Mouse (Mus musculus) forebrain, postnatal 0 days (tissue): ENCODE data around the gene Lypla2. TPM values are rescaled to one million over a fixed set of nuclear protein-coding genes. Genes with fewer than 3 reads are reported as not detected.

Experiments
- ATAC-seq: fragments of 200-750 bp; cut with Nextera tagmentation; 2 replicates; pipeline ENCODE4 v1.8.0; 2017; ENCODE audit warnings: mild to moderate bottlenecking, moderate library complexity
- DNase-seq: peaks from one replicate; pipeline ENCODE4 v3.0.0-alpha.2; 2015
- H3K27ac ChIP-seq: fragments of 300-500 bp; sonication (generic); 2 replicates; pipeline ENCODE4 v1.5.1; 2014; ENCODE audit warnings: low read depth, mild to moderate bottlenecking, antibody characterized with exemption, low read length, moderate library complexity, mixed read lengths
- H3K27me3 ChIP-seq: fragments of 300-500 bp; sonication (generic); 2 replicates; pipeline ENCODE4 v1.6.1; 2014; ENCODE audit warnings: mild to moderate bottlenecking, low read length, mixed read lengths; ENCODE audit not compliant: insufficient read depth
- H3K36me3 ChIP-seq: fragments of 300-500 bp; sonication (generic); 2 replicates; pipeline ENCODE4 v1.6.1; 2014; ENCODE audit warnings: mild to moderate bottlenecking, moderate library complexity; ENCODE audit not compliant: insufficient read depth
- H3K4me1 ChIP-seq: fragments of 300-500 bp; sonication (generic); 2 replicates; pipeline ENCODE4 v1.6.1; 2014; ENCODE audit warnings: antibody characterized with exemption; ENCODE audit not compliant: insufficient read depth
- H3K4me2 ChIP-seq: fragments of 300-500 bp; sonication (generic); 2 replicates; pipeline ENCODE4 v1.6.1; 2014; ENCODE audit warnings: low read depth, mild to moderate bottlenecking, moderate library complexity
- H3K4me3 ChIP-seq: fragments of 300-500 bp; sonication (generic); 2 replicates; pipeline ENCODE4 v1.5.1; 2014; ENCODE audit warnings: low read depth, low read length, mixed read lengths
- H3K9ac ChIP-seq: fragments of 300-500 bp; sonication (generic); 2 replicates; pipeline ENCODE4 v1.6.1; 2014; ENCODE audit warnings: mild to moderate bottlenecking
- H3K9me3 ChIP-seq: fragments of 300-500 bp; sonication (generic); 2 replicates; pipeline ENCODE4 v1.6.1; 2016; ENCODE audit warnings: low read length
- CTCF ChIP-seq: sonication (generic); IDR thresholded peaks from 2 replicates; pipeline ENCODE4 v1.5.1; 2016; ENCODE audit warnings: antibody characterized with exemption, control low read depth, low read depth
- WGBS: fragments of 180-500 bp; shearing (Covaris S2); extraction: QIAGEN DNeasy Blood & Tissue Kit; methylation state at CpG from one replicate; pipeline ENCODE4 v1.1.7; 2014; 5-methylcytosine and 5-hydroxymethylcytosine counted together
- polyA plus RNA-seq: library from polyadenylated mRNA; unstranded; fragments of >200 nt; fragmentation: Nextera tagmentation; extraction: Ambion mirVana; gene quantifications from 2 replicates; pipeline ENCODE4 v1.2.1, GENCODE M21; 2015
- total RNA-seq: library from RNA; depleted of rRNA; stranded (reverse); fragments of >200 nt; gene quantifications from 2 replicates; pipeline ENCODE4 v1.2.3, GENCODE M21; 2014; rRNA removed

The Lypla2 gene
- total RNA-seq: 136 and 138 TPM in 2 replicates
- 201 and 206 TPM in 2 replicates for polyA plus RNA-seq

- H3K36me3 ChIP-seq: peaks cover 56% of the 10 kb centered on the region
- H3K4me1 ChIP-seq: peaks cover 9% of the 10 kb centered on the region; the same call in 1 of the 2 replicates
- peak; percentile 91 for DNase-seq
- ATAC-seq: peak; percentile 92
- WGBS: under 1% methylated on average over 19 of the region's 19 CpGs
- peak within 1 kb of the TSS; percentile 88 for H3K4me3 ChIP-seq
- H3K9ac ChIP-seq: peak within 1 kb of the TSS; percentile 94
- H3K4me2 ChIP-seq: peak within 1 kb of the TSS; percentile 90
- peak within 1 kb of the TSS; percentile 74 for H3K27ac ChIP-seq
- peak; percentile 18; the same call in 1 of the 2 replicates for TF ChIP-seq CTCF
- H3K27me3 ChIP-seq: no peaks in the 10 kb centered on the region
- H3K9me3 ChIP-seq: no peaks in the 10 kb centered on the region
Observed at GRCm38 (mm10) chr4:135972556-135972906, at the start of gene Lypla2. Gene Lypla2, minus strand, starts transcription at chr4:135972626.

GRCm38 (mm10) chr4:136021549-136022047 lies 49.2 kb upstream of the Lypla2 start, which contains the start of gene Eloa:
Gene Eloa, minus strand, starts transcription at chr4:136021763.
- no peak for TF ChIP-seq CTCF
- Histone ChIP-seq H3K4me3 (peak within 1 kb of the TSS; percentile 92), H3K9me3 (no peaks in the 10 kb centered on the region), H3K36me3 (no peaks in the 10 kb centered on the region), H3K9ac (peak within 1 kb of the TSS; percentile 85), H3K27ac (peak within 1 kb of the TSS; percentile 87), H3K4me1 (peaks cover 6% of the 10 kb centered on the region), H3K4me2 (peak within 1 kb of the TSS; percentile 96), H3K27me3 (no peaks in the 10 kb centered on the region)
- DNase-seq: peak; percentile 95
- under 1% methylated on average over 48 of the region's 48 CpGs for WGBS
- peak; percentile 99 for ATAC-seq

GRCm38 (mm10) chr4:136020743-136021548 lies 48.5 kb upstream of the Lypla2 start:
- ATAC-seq: peak; percentile 52
- H3K4me2 ChIP-seq: peak overlapping the region; percentile 96
- peak overlapping the region; percentile 85 for H3K9ac ChIP-seq
- H3K4me1 ChIP-seq: peaks cover 6% of the 10 kb centered on the region
- no peaks in the 10 kb centered on the region for H3K36me3 ChIP-seq
- DNase-seq: peak; percentile 11
- H3K9me3 ChIP-seq: no peaks in the 10 kb centered on the region
- H3K27ac ChIP-seq: peak overlapping the region; percentile 87
- WGBS: 1% methylated on average over 42 of the region's 62 CpGs
- H3K27me3 ChIP-seq: no peaks in the 10 kb centered on the region
- TF ChIP-seq CTCF: no peak
- peak overlapping the region; percentile 92 for H3K4me3 ChIP-seq

- Histone ChIP-seq H3K9me3 (no peaks in the 10 kb centered on the region), H3K36me3 (peaks cover 19% of the 10 kb centered on the region), H3K4me1 (peaks cover 6% of the 10 kb centered on the region), H3K27ac (no peak overlapping the region), H3K27me3 (no peaks in the 10 kb centered on the region), H3K4me3 (no peak overlapping the region), H3K9ac (no peak overlapping the region), H3K4me2 (no peak overlapping the region)
- ATAC-seq (no peak), DNase-seq (no peak)
- no peak for TF ChIP-seq CTCF
- 90% methylated on average over 3 of the region's 3 CpGs for WGBS
Observed at GRCm38 (mm10) chr4:136016059-136016602, 43.7 kb upstream of the Lypla2 start.

GRCm38 (mm10) chr4:136010586-136010985 lies 38.2 kb upstream of the Lypla2 start:
- 89% methylated on average over 4 of the region's 4 CpGs for WGBS
- Histone ChIP-seq H3K9ac (no peak overlapping the region), H3K4me3 (no peak overlapping the region), H3K4me1 (no peaks in the 10 kb centered on the region), H3K27ac (no peak overlapping the region), H3K27me3 (no peaks in the 10 kb centered on the region), H3K4me2 (no peak overlapping the region), H3K9me3 (no peaks in the 10 kb centered on the region), H3K36me3 (peaks cover 68% of the 10 kb centered on the region)
- TF ChIP-seq CTCF: no peak
- DNase-seq (no peak), ATAC-seq (no peak)

GRCm38 (mm10) chr4:136008782-136009447 lies 36.5 kb upstream of the Lypla2 start:
- H3K27me3 ChIP-seq: no peaks in the 10 kb centered on the region
- peaks cover 83% of the 10 kb centered on the region for H3K36me3 ChIP-seq
- no peak for TF ChIP-seq CTCF
- no peak overlapping the region for H3K4me2 ChIP-seq
- no peaks in the 10 kb centered on the region for H3K4me1 ChIP-seq
- no peaks in the 10 kb centered on the region for H3K9me3 ChIP-seq
- 95% methylated on average over 8 of the region's 8 CpGs for WGBS
- ATAC-seq (no peak), DNase-seq (no peak)
- no peak overlapping the region for H3K9ac ChIP-seq
- no peak overlapping the region for H3K27ac ChIP-seq
- H3K4me3 ChIP-seq: no peak overlapping the region
